Mouse (Mus musculus): Measurements from ENCODE around the gene Prkd2.

DNA sequence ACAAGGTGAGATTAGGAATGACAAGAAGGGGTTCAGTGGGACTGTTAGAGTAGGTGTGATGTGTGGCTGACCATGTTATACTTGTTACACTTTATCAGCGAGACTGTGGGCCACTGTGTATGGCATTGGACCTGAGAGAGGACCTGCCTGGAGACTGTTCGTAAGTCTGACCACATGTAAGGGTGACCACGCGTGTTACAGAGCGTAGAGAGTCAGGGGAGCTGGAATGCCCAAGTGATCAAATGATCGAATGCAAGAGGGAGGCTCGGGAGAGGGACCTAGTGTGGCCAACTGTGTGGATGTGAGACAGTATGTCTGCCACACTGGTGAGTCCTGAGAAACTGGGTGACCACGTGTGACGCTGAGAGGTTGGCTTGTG lies 49.6 kb downstream of the Prkd2 start:
- TF ChIP-seq CTCF (IDR thresholded peaks at IDR 0.05; ENCODE audit: insufficient read depth, low read depth, low read length): no peak
- TF ChIP-seq POLR2A (IDR thresholded peaks at IDR 0.05; ENCODE audit: insufficient read depth, low read depth, low read length): no peak
